Mouse (Mus musculus): ENCODE measurements around the gene Itgb6. TPM values are rescaled to one million over a fixed set of nuclear protein-coding genes. Genes with fewer than 3 reads are reported as not detected.

Itgb6 gene
- total and polyA plus RNA-seq, 2 experiments from 2014 or later = 0.51 to 2.4 TPM

DNA sequence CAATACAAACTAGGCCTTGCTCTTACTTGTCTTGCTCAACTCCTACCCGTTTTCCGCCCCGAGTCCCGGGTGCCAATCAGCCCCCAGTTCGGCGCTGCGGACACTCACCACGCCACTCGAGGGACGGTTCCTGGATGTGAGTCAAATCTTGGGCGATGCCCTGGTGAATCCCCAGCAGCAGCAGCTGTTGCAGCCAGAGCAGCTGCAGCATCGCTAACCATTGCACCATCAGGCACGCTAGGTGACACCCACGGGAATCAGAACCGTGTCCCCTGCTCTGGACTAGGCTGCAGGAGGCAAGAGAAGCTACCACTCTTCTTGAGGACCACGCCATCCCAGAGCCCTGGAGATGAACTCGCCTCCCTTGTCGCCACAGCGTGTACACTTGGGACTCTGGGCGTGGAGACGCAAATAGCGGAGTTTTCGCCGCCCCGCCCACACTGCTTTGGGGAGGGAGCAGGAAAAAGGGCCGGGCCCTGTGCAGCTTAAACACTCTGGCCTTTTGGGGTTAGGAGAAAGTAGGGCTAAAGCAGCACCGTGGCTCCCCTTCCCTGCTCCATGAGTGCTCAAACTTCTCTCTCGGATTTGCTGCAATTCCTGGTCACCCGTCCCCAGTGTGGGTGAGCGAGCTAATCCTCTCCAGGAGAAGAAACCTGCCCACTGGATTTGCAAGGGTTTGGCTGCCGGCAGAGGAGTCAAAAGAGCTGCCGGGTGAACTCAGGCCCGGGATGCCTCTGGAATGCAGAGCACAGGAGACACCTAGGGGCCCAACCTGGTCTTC, 169.4 kb downstream of the Itgb6 start, which contains the start of gene Pla2r1:
TSS of gene Pla2r1 (minus strand) at position 407 of the 781 bp plus-strand sequence.
- TF ChIP-seq CTCF (IDR thresholded peaks at IDR 0.05; ENCODE audit: low read depth) (no peak), EP300 (IDR thresholded peaks at IDR 0.05; ENCODE audit: low read depth) (no peak)
- 3% methylated on average over 33 of the region's 33 CpGs for WGBS
- Histone ChIP-seq H3K4me2 (ENCODE audit: low read depth, low read length) (peak within 1 kb of the TSS; percentile 82), H3K9me3 (replicated peaks; ENCODE audit: control insufficient read depth, low read length) (no peaks in the 10 kb centered on the region), H3K4me1 (ENCODE audit: control insufficient read depth, insufficient read depth) (peaks cover 20% of the 10 kb centered on the region), H3K27ac (ENCODE audit: low read depth) (no peak within 1 kb of the TSS), H3K27me3 (ENCODE audit: control insufficient read depth, insufficient read depth, low read length) (no peaks in the 10 kb centered on the region), H3K4me3 (ENCODE audit: low read depth, low read length) (peak within 1 kb of the TSS; percentile 51), H3K9ac (replicated peaks; ENCODE audit: low read depth, low read length) (peak within 1 kb of the TSS; percentile 55), H3K36me3 (replicated peaks; ENCODE audit: control insufficient read depth, insufficient read depth, low read length) (no peaks in the 10 kb centered on the region)
- peak; percentile 75 for ATAC-seq (ENCODE audit: insufficient read depth, low read depth)
- peak; percentile 27 for DNase-seq (ENCODE audit: low spot score)

DNA sequence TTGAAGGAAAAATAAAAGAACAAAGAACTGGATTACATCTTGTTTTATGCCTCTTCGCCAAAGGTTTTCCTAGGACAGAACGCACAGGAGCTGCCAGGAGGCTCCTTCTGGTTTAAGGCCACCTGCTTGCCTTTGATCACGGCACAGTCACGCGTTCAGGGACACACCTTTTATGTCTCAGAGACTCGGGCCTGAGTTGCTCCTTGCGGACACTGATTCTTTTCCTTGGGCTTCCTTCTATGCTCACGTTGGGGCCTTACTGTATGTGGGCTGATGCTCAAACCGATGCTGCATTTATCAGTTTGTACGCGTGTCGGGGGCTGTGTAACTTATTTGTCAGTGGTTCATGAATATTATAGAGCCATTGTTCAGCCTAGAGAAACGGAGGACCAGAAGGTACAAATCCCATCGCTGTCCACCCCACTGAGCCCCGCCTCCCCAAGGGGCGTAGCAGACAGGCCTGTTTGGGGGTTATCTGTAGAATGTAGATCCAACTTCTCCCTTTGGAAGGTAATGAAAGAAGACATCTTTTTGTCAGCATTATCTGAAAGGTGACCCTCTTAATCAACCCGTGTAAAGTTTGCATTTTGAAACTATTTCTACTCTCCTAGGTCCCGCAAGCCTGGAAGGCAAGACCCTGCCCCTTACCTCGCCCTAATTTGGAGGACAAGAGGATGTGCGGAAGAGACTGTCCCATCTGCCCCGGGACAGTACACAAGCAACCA, 170.1 kb downstream of the Itgb6 start:
- ATAC-seq (ENCODE audit: insufficient read depth, low read depth) (no peak), DNase-seq (ENCODE audit: low spot score) (no peak)
- Histone ChIP-seq H3K9me3 (replicated peaks; ENCODE audit: control insufficient read depth, low read length) (no peaks in the 10 kb centered on the region), H3K4me2 (ENCODE audit: low read depth, low read length) (peak overlapping the region; percentile 82), H3K36me3 (replicated peaks; ENCODE audit: control insufficient read depth, insufficient read depth, low read length) (no peaks in the 10 kb centered on the region), H3K27ac (ENCODE audit: low read depth) (no peak overlapping the region), H3K4me3 (ENCODE audit: low read depth, low read length) (peak overlapping the region; percentile 51), H3K9ac (replicated peaks; ENCODE audit: low read depth, low read length) (peak overlapping the region; percentile 55), H3K4me1 (ENCODE audit: control insufficient read depth, insufficient read depth) (peaks cover 20% of the 10 kb centered on the region), H3K27me3 (ENCODE audit: control insufficient read depth, insufficient read depth, low read length) (no peaks in the 10 kb centered on the region)
- 45% methylated on average over 21 of the region's 21 CpGs for WGBS
- TF ChIP-seq CTCF (IDR thresholded peaks at IDR 0.05; ENCODE audit: low read depth) (no peak), EP300 (IDR thresholded peaks at IDR 0.05; ENCODE audit: low read depth) (no peak)

DNA sequence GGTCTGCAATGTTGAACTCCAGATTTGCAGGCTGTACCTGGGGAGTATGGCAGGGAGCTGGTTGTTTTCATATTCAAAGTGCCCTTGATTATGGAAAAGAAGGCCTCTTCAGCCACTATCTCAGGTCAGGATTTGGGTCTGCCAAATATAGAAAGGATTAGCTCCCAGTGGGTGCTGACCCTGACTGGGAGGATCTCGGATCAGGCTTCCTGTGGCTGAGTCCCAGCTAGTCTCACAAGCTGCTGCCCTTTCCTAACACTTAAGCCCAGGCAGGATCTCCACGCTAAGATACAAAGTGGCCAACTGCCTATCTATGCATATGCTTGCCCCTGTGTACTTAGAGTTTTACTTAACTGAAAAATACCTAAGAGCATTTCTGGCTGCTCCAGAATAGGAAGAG, 170.8 kb downstream of the Itgb6 start:
- WGBS = 22% methylated on average over 2 of the region's 2 CpGs
- Histone ChIP-seq H3K27ac (ENCODE audit: low read depth) (no peak overlapping the region), H3K9ac (replicated peaks; ENCODE audit: low read depth, low read length) (no peak overlapping the region), H3K36me3 (replicated peaks; ENCODE audit: control insufficient read depth, insufficient read depth, low read length) (no peaks in the 10 kb centered on the region), H3K9me3 (replicated peaks; ENCODE audit: control insufficient read depth, low read length) (no peaks in the 10 kb centered on the region), H3K4me3 (ENCODE audit: low read depth, low read length) (no peak overlapping the region), H3K4me2 (ENCODE audit: low read depth, low read length) (no peak overlapping the region), H3K27me3 (ENCODE audit: control insufficient read depth, insufficient read depth, low read length) (no peaks in the 10 kb centered on the region), H3K4me1 (ENCODE audit: control insufficient read depth, insufficient read depth) (peaks cover 20% of the 10 kb centered on the region)
- ATAC-seq (ENCODE audit: insufficient read depth, low read depth) (no peak), DNase-seq (ENCODE audit: low spot score) (no peak)
- TF ChIP-seq EP300 (IDR thresholded peaks at IDR 0.05; ENCODE audit: low read depth) = no peak
- TF ChIP-seq CTCF (IDR thresholded peaks at IDR 0.05; ENCODE audit: low read depth) = no peak

DNA sequence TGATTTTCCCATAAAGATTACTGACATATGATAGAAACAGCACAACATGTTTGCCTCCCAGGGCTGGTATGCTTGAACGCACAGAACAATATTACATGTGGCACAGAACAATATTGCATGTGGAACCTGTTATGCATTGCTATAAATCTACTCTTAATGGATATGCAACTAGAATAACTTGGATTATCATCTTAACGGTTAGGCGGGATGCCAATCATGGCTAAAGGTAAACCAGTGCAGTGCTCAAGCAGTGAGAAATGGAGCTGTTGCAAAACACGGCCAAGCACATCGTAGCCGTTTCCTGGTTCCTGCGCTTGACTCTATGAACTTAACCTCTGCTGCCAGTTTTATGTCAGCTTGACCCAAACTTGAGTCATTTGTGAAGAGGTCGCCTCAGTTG, 171.9 kb downstream of the Itgb6 start:
- H3K36me3 ChIP-seq (replicated peaks; ENCODE audit: control insufficient read depth, insufficient read depth, low read length) = no peaks in the 10 kb centered on the region
- no peak overlapping the region for H3K4me3 ChIP-seq (ENCODE audit: low read depth, low read length)
- peaks cover 20% of the 10 kb centered on the region for H3K4me1 ChIP-seq (ENCODE audit: control insufficient read depth, insufficient read depth)
- no peaks in the 10 kb centered on the region for H3K27me3 ChIP-seq (ENCODE audit: control insufficient read depth, insufficient read depth, low read length)
- H3K9ac ChIP-seq (replicated peaks; ENCODE audit: low read depth, low read length) = no peak overlapping the region
- ATAC-seq (ENCODE audit: insufficient read depth, low read depth) (no peak), DNase-seq (ENCODE audit: low spot score) (no peak)
- TF ChIP-seq EP300 (IDR thresholded peaks at IDR 0.05; ENCODE audit: low read depth) = no peak
- TF ChIP-seq CTCF (IDR thresholded peaks at IDR 0.05; ENCODE audit: low read depth) = no peak
- no peak overlapping the region for H3K27ac ChIP-seq (ENCODE audit: low read depth)
- H3K9me3 ChIP-seq (replicated peaks; ENCODE audit: control insufficient read depth, low read length) = no peaks in the 10 kb centered on the region
- H3K4me2 ChIP-seq (ENCODE audit: low read depth, low read length) = no peak overlapping the region
- WGBS = 90% methylated on average over 8 of the region's 8 CpGs

DNA sequence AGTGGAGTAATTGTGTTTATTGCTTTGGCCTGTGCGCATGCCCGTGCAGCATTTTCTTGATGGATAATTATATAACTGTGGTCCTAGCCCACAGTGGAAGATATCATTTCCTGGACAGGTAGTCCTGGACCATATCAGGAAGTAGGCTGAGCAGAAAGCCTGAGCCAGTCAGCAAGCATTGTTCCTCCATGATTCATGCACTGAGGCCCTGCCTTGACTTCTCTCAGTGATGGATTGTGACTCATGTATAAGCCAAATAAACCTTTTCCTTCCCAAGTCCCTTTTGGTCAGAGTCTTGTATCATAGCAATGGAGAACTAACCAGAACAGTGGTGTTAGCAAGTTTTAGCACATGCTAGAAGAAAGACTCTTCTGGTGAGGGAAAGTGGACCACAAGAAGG, 172.6 kb downstream of the Itgb6 start:
- Histone ChIP-seq H3K9ac (replicated peaks; ENCODE audit: low read depth, low read length) (no peak overlapping the region), H3K4me3 (ENCODE audit: low read depth, low read length) (no peak overlapping the region), H3K4me2 (ENCODE audit: low read depth, low read length) (no peak overlapping the region), H3K9me3 (replicated peaks; ENCODE audit: control insufficient read depth, low read length) (no peaks in the 10 kb centered on the region), H3K4me1 (ENCODE audit: control insufficient read depth, insufficient read depth) (peaks cover 20% of the 10 kb centered on the region), H3K36me3 (replicated peaks; ENCODE audit: control insufficient read depth, insufficient read depth, low read length) (no peaks in the 10 kb centered on the region), H3K27me3 (ENCODE audit: control insufficient read depth, insufficient read depth, low read length) (no peaks in the 10 kb centered on the region), H3K27ac (ENCODE audit: low read depth) (no peak overlapping the region)
- ATAC-seq (ENCODE audit: insufficient read depth, low read depth) (no peak), DNase-seq (ENCODE audit: low spot score) (no peak)
- WGBS = 82% methylated on average over 2 of the region's 2 CpGs
- TF ChIP-seq CTCF (IDR thresholded peaks at IDR 0.05; ENCODE audit: low read depth) (no peak), EP300 (IDR thresholded peaks at IDR 0.05; ENCODE audit: low read depth) (no peak)

Other genes with a start within 250 kb of the Itgb6 start
- gene Pla2r1, start 169.3 kb downstream of the Itgb6 start, total RNA-seq (2014; rRNA removed; ENCODE audit: low replicate concordance) = 0.39 and 0.61 TPM in 2 replicates
- gene Pla2r1, start 169.3 kb downstream of the Itgb6 start, polyA plus RNA-seq (2015; fragmentation: Nextera tagmentation; extraction: Ambion mirVana) = 0.63 and 1.00 TPM in 2 replicates
- gene Rbms1, start 240.5 kb upstream of the Itgb6 start, total RNA-seq (2014; rRNA removed; ENCODE audit: low replicate concordance) = 56.2 and 84.1 TPM in 2 replicates
- 52.8 and 55.6 TPM in 2 replicates for gene Rbms1, start 240.5 kb upstream of the Itgb6 start, polyA plus RNA-seq (2015; fragmentation: Nextera tagmentation; extraction: Ambion mirVana)